Mouse (Mus musculus) WW6 (cell line): Measurements from ENCODE around the gene Gpatch11.
"Not testable (repeated sequence)": the region's sequence is repeated elsewhere in the genome, so short reads cannot be mapped to it uniquely, and the experiment has no call there.

Experiments
- DNase-seq: peaks from one replicate; pipeline ENCODE4 v3.0.0-alpha.2; 2013; ENCODE audit warnings: low read depth, low spot score

The Gpatch11 gene

DNA sequence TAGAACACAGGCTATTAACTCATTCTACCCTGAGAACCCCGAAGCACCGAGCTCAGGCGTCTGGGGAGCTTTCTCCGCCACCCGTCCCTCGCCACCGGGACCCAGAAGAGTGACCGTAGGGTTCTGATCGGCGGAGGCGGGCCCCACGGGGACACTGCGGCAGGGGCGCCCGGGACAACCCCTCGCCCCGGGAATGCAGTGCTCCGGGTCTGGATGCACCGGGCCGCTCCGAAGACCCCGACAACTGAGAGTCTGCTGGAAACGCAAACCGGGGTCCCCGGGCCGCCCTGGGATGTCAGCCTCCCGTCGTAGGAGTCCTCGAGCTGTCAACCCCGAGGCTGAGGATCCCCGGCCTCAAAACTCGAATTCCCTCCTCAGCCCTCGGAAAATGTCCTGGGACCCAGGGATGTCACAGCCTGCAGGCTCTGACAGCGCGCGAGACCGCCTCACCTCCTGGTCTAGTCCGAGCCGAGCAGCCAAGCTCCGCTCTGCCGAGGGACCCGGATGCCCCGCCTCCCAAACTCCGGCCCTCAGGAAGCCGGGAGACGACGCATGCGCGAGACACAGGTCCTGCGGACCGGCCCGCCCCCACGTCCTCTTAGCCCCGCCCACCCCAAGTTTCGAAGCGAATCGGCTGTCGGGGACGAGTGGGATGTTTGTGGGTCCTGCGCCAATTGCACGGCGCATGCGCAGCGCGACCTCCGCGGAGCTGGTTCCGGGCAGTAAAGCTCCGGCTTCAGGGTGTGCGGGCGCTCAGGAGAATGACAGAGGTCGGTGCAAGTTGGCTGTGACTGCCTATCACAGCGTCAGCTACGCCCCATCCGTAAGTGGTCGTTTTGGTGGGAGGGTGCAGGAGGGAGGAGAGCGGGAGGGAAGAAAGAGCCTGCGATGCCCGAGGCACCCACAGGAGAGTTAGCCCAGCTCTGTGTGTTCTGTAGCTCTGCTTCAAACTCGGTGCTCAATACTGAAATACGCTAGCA is at the start of gene Gpatch11, which contains the start of gene Heatr5b:
Gene Gpatch11, plus strand, starts transcription at position 712 of the 980 bp plus-strand sequence.
Gene Heatr5b, minus strand, starts transcription at position 509 of the 980 bp plus-strand sequence.
- peak; percentile 93 for DNase-seq

GRCm38 (mm10) chr17:78788273-78788672 is 47.1 kb upstream of the Gpatch11 start:
- not testable (repeated sequence) for DNase-seq

- DNase-seq, result no peak
Measured at GRCm38 (mm10) chr17:78791068-78791689, 44.2 kb upstream of the Gpatch11 start.

DNA sequence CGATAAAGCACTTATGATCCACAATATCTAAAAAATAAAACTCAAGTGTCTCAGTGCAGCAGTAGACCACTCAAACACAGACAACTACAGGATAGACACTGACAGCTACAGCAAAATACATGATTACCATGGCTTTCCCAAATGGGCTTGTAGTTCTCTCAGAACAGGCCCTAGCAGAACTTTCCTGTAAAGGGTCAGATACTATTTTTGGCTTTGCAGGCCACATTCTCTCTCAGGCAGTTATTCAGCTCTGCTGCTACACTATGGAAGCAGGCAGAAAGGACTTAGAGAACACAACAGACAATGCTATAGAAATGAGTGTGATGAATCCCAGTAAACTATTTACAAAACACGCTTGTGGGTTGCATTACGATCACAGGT is 43.7 kb upstream of the Gpatch11 start:
- no peak for DNase-seq

GRCm38 (mm10) chr17:78792122-78792521 is 43.2 kb upstream of the Gpatch11 start:
- no peak for DNase-seq

- no peak for DNase-seq
Measured at GRCm38 (mm10) chr17:78794390-78794789, 41.0 kb upstream of the Gpatch11 start.

GRCm38 (mm10) chr17:78797222-78797621 is 38.1 kb upstream of the Gpatch11 start:
- DNase-seq, result no peak

DNA sequence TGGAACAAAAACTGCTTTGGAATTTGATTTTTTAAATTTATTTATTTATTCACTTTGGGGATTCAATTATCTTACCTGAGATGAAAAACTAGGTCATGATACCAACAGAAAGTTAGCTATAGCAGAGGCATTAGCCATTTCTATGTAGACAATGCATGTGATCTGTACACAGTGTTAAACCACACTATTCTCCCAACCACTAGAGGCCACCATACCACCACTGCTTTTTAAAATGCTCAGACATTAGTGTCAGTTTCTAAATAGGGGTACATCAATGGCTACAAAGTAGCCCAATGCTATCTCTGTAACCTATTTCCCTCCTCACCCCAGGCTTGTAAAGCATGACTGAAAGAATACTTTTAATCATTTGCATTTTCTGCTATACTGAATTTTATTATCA is 26.3 kb upstream of the Gpatch11 start:
- no peak for DNase-seq

GRCm38 (mm10) chr17:78809582-78809981 is 25.8 kb upstream of the Gpatch11 start:
- no peak for DNase-seq

GRCm38 (mm10) chr17:78824346-78824745 is 11.0 kb upstream of the Gpatch11 start:
- no peak for DNase-seq

GRCm38 (mm10) chr17:78836056-78836455 is 689 bp downstream of the Gpatch11 start:
- no peak for DNase-seq

- DNase-seq, result no peak
Measured at GRCm38 (mm10) chr17:78842271-78842928, 7.0 kb downstream of the Gpatch11 start.

- no peak for DNase-seq
Measured at GRCm38 (mm10) chr17:78856243-78856642, 20.9 kb downstream of the Gpatch11 start.

DNA sequence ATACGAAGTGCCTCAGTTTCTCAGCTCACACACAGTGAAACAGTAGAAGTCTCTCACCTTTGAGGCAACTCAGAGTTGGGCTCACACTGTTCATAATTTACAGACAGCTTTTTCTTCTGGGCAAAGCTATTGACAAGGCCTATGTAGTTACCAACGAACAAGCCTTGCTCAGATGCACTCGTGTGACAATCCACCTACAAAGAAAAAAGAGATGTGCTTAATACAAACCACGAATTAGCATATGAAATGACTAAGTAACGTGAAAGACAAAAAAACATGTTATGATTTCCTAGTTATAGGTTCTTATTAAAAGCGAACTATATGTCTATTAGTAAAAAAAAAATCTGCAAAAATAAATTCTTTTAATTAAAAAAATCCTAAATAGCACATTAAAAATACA is 38.5 kb downstream of the Gpatch11 start:
- DNase-seq, result no peak

GRCm38 (mm10) chr17:78881878-78882304 is 46.5 kb downstream of the Gpatch11 start:
- DNase-seq, result no peak

- peak; percentile 63 for DNase-seq
Measured at GRCm38 (mm10) chr17:78882401-78883112, 47.2 kb downstream of the Gpatch11 start, which contains the start of gene Eif2ak2. TSS of gene Eif2ak2 (minus strand) at chr17:78882573.

- DNase-seq, result no peak
Measured at GRCm38 (mm10) chr17:78883291-78883690, 47.9 kb downstream of the Gpatch11 start.

GRCm38 (mm10) chr17:78885286-78886065 is 50.1 kb downstream of the Gpatch11 start:
- no peak for DNase-seq

DNA sequence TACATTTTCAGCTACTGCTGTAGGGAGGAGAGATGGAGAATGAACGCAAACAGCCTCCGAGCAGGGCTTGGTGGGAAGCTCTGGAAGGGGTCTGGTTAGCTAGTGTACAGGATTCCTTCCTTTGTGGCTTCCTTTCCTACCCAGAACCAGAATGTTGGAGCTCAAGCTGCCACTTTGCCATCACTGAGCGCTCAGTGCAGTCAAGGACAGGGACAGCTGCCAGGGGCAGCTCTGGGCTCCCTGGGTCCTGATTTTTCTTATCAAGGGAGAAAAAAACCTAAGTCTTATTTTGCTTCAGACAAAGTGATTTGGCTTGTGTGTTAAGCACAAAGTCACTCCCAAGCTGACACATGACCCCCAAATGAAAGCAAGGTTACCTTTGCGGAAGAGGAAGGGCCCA is 53.2 kb downstream of the Gpatch11 start:
- no peak for DNase-seq

- DNase-seq, result no peak
Measured at GRCm38 (mm10) chr17:78889184-78889583, 53.8 kb downstream of the Gpatch11 start.

DNA sequence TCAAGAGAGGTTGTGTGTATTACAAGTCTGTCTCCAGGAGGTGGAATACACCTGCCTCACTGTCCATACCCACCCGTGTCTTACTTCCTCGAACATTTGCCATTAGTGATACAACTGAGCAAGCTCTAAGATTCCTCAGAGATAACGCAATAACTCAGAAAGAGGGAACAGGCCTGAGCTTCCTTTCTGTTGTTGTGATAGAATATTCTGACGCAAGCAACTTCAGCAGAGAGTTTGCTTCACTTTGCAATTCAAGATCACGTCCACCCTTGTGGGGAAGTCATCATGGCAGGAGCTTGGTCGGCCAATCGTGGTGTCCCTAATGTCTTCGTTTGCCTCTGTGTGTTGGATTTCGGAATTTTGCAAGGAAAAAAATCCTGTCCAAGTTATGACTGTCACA is 55.7 kb downstream of the Gpatch11 start:
- no peak for DNase-seq
